Mouse (Mus musculus) myocyte (in vitro differentiated cells): ENCODE results near the gene Atp4b. TPM values are rescaled to one million over a fixed set of nuclear protein-coding genes. Genes with fewer than 3 reads are reported as not detected.

Experiments used
- H3K27me3 ChIP-seq: one replicate; pipeline ENCODE4 v1.6.1; 2011; ENCODE audit not compliant: control insufficient read depth, insufficient read depth, insufficient read length
- H3K36me3 ChIP-seq: one replicate; pipeline ENCODE4 v1.6.1; 2011; ENCODE audit not compliant: control insufficient read depth, insufficient read depth
- H3K4me2 ChIP-seq: one replicate; pipeline ENCODE4 v1.6.1; 2011; ENCODE audit warnings: low read depth, control low read depth
- H3K4me3 ChIP-seq: one replicate; pipeline ENCODE4 v1.5.1; 2011; ENCODE audit warnings: mild to moderate bottlenecking, control low read depth, moderate library complexity
- H3K79me2 ChIP-seq: one replicate; pipeline ENCODE4 v1.6.1; 2011; ENCODE audit not compliant: control insufficient read depth, insufficient read depth
- H3ac ChIP-seq: one replicate; pipeline ENCODE4 v1.6.1; 2011; ENCODE audit not compliant: control insufficient read depth, insufficient read length
- CEBPB ChIP-seq: IDR thresholded peaks from 2 replicates; pipeline ENCODE4 v1.6.1; 2011; ENCODE audit warnings: mild to moderate bottlenecking, moderate library complexity; ENCODE audit not compliant: poor library complexity, insufficient read depth, severe bottlenecking
- E2F4 ChIP-seq: IDR thresholded peaks from one replicate; pipeline ENCODE4 v1.6.1; 2011; ENCODE audit warnings: mild to moderate bottlenecking, control low read depth, moderate library complexity; ENCODE audit not compliant: insufficient read depth
- MAX ChIP-seq: IDR thresholded peaks from one replicate; pipeline ENCODE4 v1.6.1; 2011; ENCODE audit warnings: low read depth, mild to moderate bottlenecking, control low read depth
- MYOD1 ChIP-seq, 3 experiments: IDR thresholded peaks; one replicate each; pipeline ENCODE4 v1.6.1; 2011; ENCODE audit warnings: control low read depth in 2 of 3, low read depth in 2 of 3, mild to moderate bottlenecking in 2 of 3, moderate library complexity in 1 of 3; ENCODE audit not compliant: insufficient read length in 2 of 3, control insufficient read depth in 1 of 3
- MYOG ChIP-seq, 3 experiments: IDR thresholded peaks; one replicate each; pipeline ENCODE4 v1.6.1; 2011; ENCODE audit warnings: control low read depth in 2 of 3, low read depth in 2 of 3, mild to moderate bottlenecking in 2 of 3; ENCODE audit not compliant: insufficient read length in 2 of 3, control insufficient read depth in 1 of 3, insufficient read depth in 1 of 3
- POLR2A ChIP-seq: IDR thresholded peaks from one replicate; pipeline ENCODE4 v1.6.1; 2011; ENCODE audit warnings: low read depth, mild to moderate bottlenecking, control low read depth, moderate library complexity; ENCODE audit not compliant: insufficient read length
- POLR2AphosphoS2 ChIP-seq: IDR thresholded peaks from one replicate; pipeline ENCODE4 v1.6.1; 2011; ENCODE audit warnings: low read depth, control low read depth; ENCODE audit not compliant: insufficient read length
- REST ChIP-seq: IDR thresholded peaks from one replicate; pipeline ENCODE4 v1.6.1; 2011; ENCODE audit warnings: mild to moderate bottlenecking, control low read depth, moderate library complexity; ENCODE audit not compliant: insufficient read depth, insufficient read length
- SRF ChIP-seq: IDR thresholded peaks from one replicate; pipeline ENCODE4 v1.6.1; 2011; ENCODE audit warnings: low read depth; ENCODE audit not compliant: control insufficient read depth, insufficient read length
- TCF12 ChIP-seq: IDR thresholded peaks from one replicate; pipeline ENCODE4 v1.6.1; 2011; ENCODE audit warnings: mild to moderate bottlenecking, control low read depth; ENCODE audit not compliant: poor library complexity, insufficient read depth, severe bottlenecking
- TCF3 ChIP-seq: IDR thresholded peaks from one replicate; pipeline ENCODE4 v1.6.1; 2011; ENCODE audit warnings: low read depth, control low read depth; ENCODE audit not compliant: insufficient read length
- USF1 ChIP-seq: IDR thresholded peaks from one replicate; pipeline ENCODE4 v1.6.1; 2011; ENCODE audit warnings: low read depth, mild to moderate bottlenecking, control low read depth, moderate library complexity
- polyA plus RNA-seq: library from polyadenylated mRNA; unstranded; fragments of >200 nt; fragmentation: generic; extraction: Trizol; gene quantifications from one replicate; pipeline ENCODE4 v1.2.1, GENCODE M21; 2012; ENCODE audit warnings: missing spikeins

Gene Atp4b
- polyA plus RNA-seq = not detected

- no peaks in the 10 kb centered on the region for H3K36me3 ChIP-seq
- no peaks in the 10 kb centered on the region for H3K79me2 ChIP-seq
- H3K4me2 ChIP-seq = no peak within 1 kb of the TSS
- H3K27me3 ChIP-seq = peaks cover 12% of the 10 kb centered on the region
- no peak within 1 kb of the TSS for H3ac ChIP-seq
- TF ChIP-seq MAX (no peak), SRF (no peak), POLR2A (no peak), REST (no peak), CEBPB (no peak), TCF3 (no peak), MYOD1 (IDR thresholded peaks at IDR 0.05; ENCODE audit: control insufficient read depth in 1 of 3, insufficient read length in 2 of 3, low read depth in 2 of 3) (no peak), MYOG (IDR thresholded peaks at IDR 0.05; ENCODE audit: control insufficient read depth in 1 of 3, insufficient read depth in 1 of 3, insufficient read length in 2 of 3, low read depth in 2 of 3) (no peak), E2F4 (no peak), POLR2AphosphoS2 (no peak)
- H3K4me3 ChIP-seq = no peak within 1 kb of the TSS
These were observed at the start of gene Atp4b for GRCm38 (mm10) chr8:13396725-13397124. Atp4b (minus strand) TSS chr8:13396825.

- Histone ChIP-seq H3K4me3 (no peak overlapping the region), H3ac (no peak overlapping the region), H3K79me2 (no peaks in the 10 kb centered on the region), H3K4me2 (no peak overlapping the region), H3K27me3 (peaks cover 30% of the 10 kb centered on the region), H3K36me3 (no peaks in the 10 kb centered on the region)
- TF ChIP-seq POLR2A (no peak), USF1 (no peak), CEBPB (no peak), TCF12 (no peak), SRF (no peak), E2F4 (no peak), POLR2AphosphoS2 (no peak), MAX (no peak), MYOG (IDR thresholded peaks at IDR 0.05; ENCODE audit: control insufficient read depth in 1 of 3, insufficient read depth in 1 of 3, insufficient read length in 2 of 3, low read depth in 2 of 3) (no peak), TCF3 (no peak), REST (no peak), MYOD1 (IDR thresholded peaks at IDR 0.05; ENCODE audit: control insufficient read depth in 1 of 3, insufficient read length in 2 of 3, low read depth in 2 of 3) (no peak)
These were observed 45.5 kb upstream of the Atp4b start for GRCm38 (mm10) chr8:13442152-13442551.

GRCm38 (mm10) chr8:13437531-13437930 lies 40.9 kb upstream of the Atp4b start:
- H3K27me3 ChIP-seq = peaks cover 70% of the 10 kb centered on the region
- H3K4me2 ChIP-seq = no peak overlapping the region
- no peaks in the 10 kb centered on the region for H3K79me2 ChIP-seq
- TF ChIP-seq MYOG (IDR thresholded peaks at IDR 0.05; ENCODE audit: control insufficient read depth in 1 of 3, insufficient read depth in 1 of 3, insufficient read length in 2 of 3, low read depth in 2 of 3) (no peak), MYOD1 (IDR thresholded peaks at IDR 0.05; ENCODE audit: control insufficient read depth in 1 of 3, insufficient read length in 2 of 3, low read depth in 2 of 3) (no peak), TCF12 (no peak), SRF (no peak)
- no peak overlapping the region for H3ac ChIP-seq
- H3K4me3 ChIP-seq = no peak overlapping the region
- H3K36me3 ChIP-seq = no peaks in the 10 kb centered on the region

- Histone ChIP-seq H3K4me2 (no peak overlapping the region), H3K27me3 (peaks cover 66% of the 10 kb centered on the region), H3K79me2 (no peaks in the 10 kb centered on the region), H3ac (no peak overlapping the region), H3K4me3 (no peak overlapping the region), H3K36me3 (no peaks in the 10 kb centered on the region)
- TF ChIP-seq USF1 = no peak
- TF ChIP-seq MYOG (IDR thresholded peaks at IDR 0.05; ENCODE audit: control insufficient read depth in 1 of 3, insufficient read depth in 1 of 3, insufficient read length in 2 of 3, low read depth in 2 of 3) = no peak
- no peak for TF ChIP-seq MAX
- TF ChIP-seq MYOD1 (IDR thresholded peaks at IDR 0.05; ENCODE audit: control insufficient read depth in 1 of 3, insufficient read length in 2 of 3, low read depth in 2 of 3) = no peak
- no peak for TF ChIP-seq REST
- no peak for TF ChIP-seq CEBPB
- no peak for TF ChIP-seq POLR2A
- TF ChIP-seq E2F4 = no peak
- no peak for TF ChIP-seq POLR2AphosphoS2
- TF ChIP-seq TCF3 = no peak
- no peak for TF ChIP-seq SRF
- no peak for TF ChIP-seq TCF12
These were observed 39.4 kb upstream of the Atp4b start for GRCm38 (mm10) chr8:13436052-13436451.

GRCm38 (mm10) chr8:13434889-13435288 lies 38.3 kb upstream of the Atp4b start, which contains the start of gene Tmem255b:
Tmem255b (plus strand) TSS chr8:13435189.
- H3K27me3 ChIP-seq = peaks cover 56% of the 10 kb centered on the region
- H3K4me3 ChIP-seq = no peak within 1 kb of the TSS
- H3K79me2 ChIP-seq = no peaks in the 10 kb centered on the region
- H3K36me3 ChIP-seq = no peaks in the 10 kb centered on the region
- no peak within 1 kb of the TSS for H3K4me2 ChIP-seq
- no peak for TF ChIP-seq MYOG (IDR thresholded peaks at IDR 0.05; ENCODE audit: control insufficient read depth in 1 of 3, insufficient read depth in 1 of 3, insufficient read length in 2 of 3, low read depth in 2 of 3)
- no peak for TF ChIP-seq MYOD1 (IDR thresholded peaks at IDR 0.05; ENCODE audit: control insufficient read depth in 1 of 3, insufficient read length in 2 of 3, low read depth in 2 of 3)
- no peak within 1 kb of the TSS for H3ac ChIP-seq
